Mouse (Mus musculus): ENCODE measurements around the gene Fbxo28. TPM values are rescaled to one million over a fixed set of nuclear protein-coding genes. Genes with fewer than 3 reads are reported as not detected.
A peak's percentile ranks its signal among the peaks of the same experiment; 100 is the strongest.

Gene Fbxo28
- polyA plus RNA-seq, 1 experiment from 2014 or later, result 18.3 TPM

GRCm38 (mm10) chr1:182358133-182358532 is 16.7 kb upstream of the Fbxo28 start:
- H3K9me3 ChIP-seq (replicated peaks; ENCODE audit: control insufficient read depth, low read length), result no peaks in the 10 kb centered on the region
- no peak overlapping the region for H3K27ac ChIP-seq (ENCODE audit: low read depth, low read length)
- no peak overlapping the region for H3K4me2 ChIP-seq
- no peak overlapping the region for H3K4me3 ChIP-seq (ENCODE audit: low read depth, low read length)
- ATAC-seq (replicated peaks; ENCODE audit: insufficient number of reproducible peaks, low FRiP score, low TSS enrichment), result no peak
- H3K27me3 ChIP-seq (ENCODE audit: control insufficient read depth, insufficient read depth, low read length), result no peaks in the 10 kb centered on the region
- no peaks in the 10 kb centered on the region; the same call in 1 of the 2 replicates for H3K4me1 ChIP-seq (ENCODE audit: control insufficient read depth, insufficient read depth, low read length)
- 78% methylated on average over 1 of the region's 1 CpGs for WGBS (ENCODE audit: insufficient replicate concordance)
- no peak overlapping the region for H3K9ac ChIP-seq (ENCODE audit: low read depth, low read length)
- H3K36me3 ChIP-seq (ENCODE audit: control insufficient read depth, insufficient read depth, low read length), result no peaks in the 10 kb centered on the region

GRCm38 (mm10) chr1:182354504-182355147 is 13.2 kb upstream of the Fbxo28 start:
- Histone ChIP-seq H3K27me3 (ENCODE audit: control insufficient read depth, insufficient read depth, low read length) (no peaks in the 10 kb centered on the region), H3K4me1 (ENCODE audit: control insufficient read depth, insufficient read depth, low read length) (no peaks in the 10 kb centered on the region; the same call in 1 of the 2 replicates), H3K9me3 (replicated peaks; ENCODE audit: control insufficient read depth, low read length) (no peaks in the 10 kb centered on the region), H3K27ac (ENCODE audit: low read depth, low read length) (no peak overlapping the region), H3K4me3 (ENCODE audit: low read depth, low read length) (no peak overlapping the region), H3K36me3 (ENCODE audit: control insufficient read depth, insufficient read depth, low read length) (no peaks in the 10 kb centered on the region), H3K4me2 (no peak overlapping the region), H3K9ac (ENCODE audit: low read depth, low read length) (no peak overlapping the region)
- WGBS (ENCODE audit: insufficient replicate concordance), result 81% methylated on average over 11 of the region's 11 CpGs
- no peak for ATAC-seq (replicated peaks; ENCODE audit: insufficient number of reproducible peaks, low FRiP score, low TSS enrichment)

GRCm38 (mm10) chr1:182349557-182349956 is 8.1 kb upstream of the Fbxo28 start:
- Histone ChIP-seq H3K4me2 (no peak overlapping the region), H3K27ac (ENCODE audit: low read depth, low read length) (no peak overlapping the region), H3K4me1 (ENCODE audit: control insufficient read depth, insufficient read depth, low read length) (peaks cover 4% of the 10 kb centered on the region; the same call in 1 of the 2 replicates), H3K36me3 (ENCODE audit: control insufficient read depth, insufficient read depth, low read length) (no peaks in the 10 kb centered on the region), H3K9me3 (replicated peaks; ENCODE audit: control insufficient read depth, low read length) (peaks cover 3% of the 10 kb centered on the region; the same call in 1 of the 2 replicates), H3K9ac (ENCODE audit: low read depth, low read length) (no peak overlapping the region), H3K27me3 (ENCODE audit: control insufficient read depth, insufficient read depth, low read length) (no peaks in the 10 kb centered on the region), H3K4me3 (ENCODE audit: low read depth, low read length) (no peak overlapping the region)
- no peak for ATAC-seq (replicated peaks; ENCODE audit: insufficient number of reproducible peaks, low FRiP score, low TSS enrichment)
- 56% methylated on average over 6 of the region's 6 CpGs for WGBS (ENCODE audit: insufficient replicate concordance)

- Histone ChIP-seq H3K27ac (ENCODE audit: low read depth, low read length) (no peak overlapping the region), H3K4me2 (no peak overlapping the region), H3K36me3 (ENCODE audit: control insufficient read depth, insufficient read depth, low read length) (no peaks in the 10 kb centered on the region), H3K9ac (ENCODE audit: low read depth, low read length) (no peak overlapping the region), H3K9me3 (replicated peaks; ENCODE audit: control insufficient read depth, low read length) (peaks cover 3% of the 10 kb centered on the region; the same call in 1 of the 2 replicates), H3K4me1 (ENCODE audit: control insufficient read depth, insufficient read depth, low read length) (peaks cover 4% of the 10 kb centered on the region; the same call in 1 of the 2 replicates), H3K27me3 (ENCODE audit: control insufficient read depth, insufficient read depth, low read length) (no peaks in the 10 kb centered on the region), H3K4me3 (ENCODE audit: low read depth, low read length) (no peak overlapping the region)
- WGBS (ENCODE audit: insufficient replicate concordance), result 39% methylated on average over 5 of the region's 5 CpGs
- ATAC-seq (replicated peaks; ENCODE audit: insufficient number of reproducible peaks, low FRiP score, low TSS enrichment), result no peak
Measured at GRCm38 (mm10) chr1:182346491-182346890, 5.1 kb upstream of the Fbxo28 start.

GRCm38 (mm10) chr1:182345857-182346256 is 4.4 kb upstream of the Fbxo28 start:
- 77% methylated on average over 2 of the region's 2 CpGs for WGBS (ENCODE audit: insufficient replicate concordance)
- no peak overlapping the region for H3K4me2 ChIP-seq
- ATAC-seq (replicated peaks; ENCODE audit: insufficient number of reproducible peaks, low FRiP score, low TSS enrichment), result no peak

GRCm38 (mm10) chr1:182341993-182342392 is 564 bp upstream of the Fbxo28 start:
- H3K4me1 ChIP-seq (ENCODE audit: control insufficient read depth, insufficient read depth, low read length), result peaks cover 20% of the 10 kb centered on the region
- peak overlapping the region; percentile 88 for H3K4me2 ChIP-seq
- 35% methylated on average over 6 of the region's 6 CpGs for WGBS (ENCODE audit: insufficient replicate concordance)
- no peaks in the 10 kb centered on the region for H3K36me3 ChIP-seq (ENCODE audit: control insufficient read depth, insufficient read depth, low read length)
- H3K4me3 ChIP-seq (ENCODE audit: low read depth, low read length), result peak overlapping the region; percentile 98
- H3K27ac ChIP-seq (ENCODE audit: low read depth, low read length), result no peak overlapping the region
- peak overlapping the region; percentile 97; the same call in 1 of the 2 replicates for H3K9ac ChIP-seq (ENCODE audit: low read depth, low read length)
- H3K27me3 ChIP-seq (ENCODE audit: control insufficient read depth, insufficient read depth, low read length), result no peaks in the 10 kb centered on the region
- ATAC-seq (replicated peaks; ENCODE audit: insufficient number of reproducible peaks, low FRiP score, low TSS enrichment), result no peak
- H3K9me3 ChIP-seq (replicated peaks; ENCODE audit: control insufficient read depth, low read length), result no peaks in the 10 kb centered on the region

More at GRCm38 (mm10) chr1:182345857-182346256, 4.4 kb upstream of the Fbxo28 start:
- Histone ChIP-seq H3K4me1 (ENCODE audit: control insufficient read depth, insufficient read depth, low read length) (peaks cover 4% of the 10 kb centered on the region; the same call in 1 of the 2 replicates), H3K27ac (ENCODE audit: low read depth, low read length) (no peak overlapping the region), H3K9me3 (replicated peaks; ENCODE audit: control insufficient read depth, low read length) (peaks cover 3% of the 10 kb centered on the region; the same call in 1 of the 2 replicates), H3K36me3 (ENCODE audit: control insufficient read depth, insufficient read depth, low read length) (no peaks in the 10 kb centered on the region), H3K9ac (ENCODE audit: low read depth, low read length) (no peak overlapping the region), H3K27me3 (ENCODE audit: control insufficient read depth, insufficient read depth, low read length) (no peaks in the 10 kb centered on the region), H3K4me3 (ENCODE audit: low read depth, low read length) (no peak overlapping the region)

- Histone ChIP-seq H3K4me1 (ENCODE audit: control insufficient read depth, insufficient read depth, low read length) (peaks cover 16% of the 10 kb centered on the region), H3K27ac (ENCODE audit: low read depth, low read length) (no peak overlapping the region), H3K9me3 (replicated peaks; ENCODE audit: control insufficient read depth, low read length) (no peaks in the 10 kb centered on the region), H3K27me3 (ENCODE audit: control insufficient read depth, insufficient read depth, low read length) (no peaks in the 10 kb centered on the region), H3K4me3 (ENCODE audit: low read depth, low read length) (peak overlapping the region; percentile 98), H3K4me2 (peak overlapping the region; percentile 88), H3K36me3 (ENCODE audit: control insufficient read depth, insufficient read depth, low read length) (no peaks in the 10 kb centered on the region), H3K9ac (ENCODE audit: low read depth, low read length) (peak overlapping the region; percentile 97)
- 35% methylated on average over 7 of the region's 7 CpGs for WGBS (ENCODE audit: insufficient replicate concordance)
- no peak for ATAC-seq (replicated peaks; ENCODE audit: insufficient number of reproducible peaks, low FRiP score, low TSS enrichment)
Measured at GRCm38 (mm10) chr1:182340281-182340680, 1.1 kb downstream of the Fbxo28 start.

- H3K4me3 ChIP-seq (ENCODE audit: low read depth, low read length), result no peak overlapping the region
- no peaks in the 10 kb centered on the region for H3K9me3 ChIP-seq (replicated peaks; ENCODE audit: control insufficient read depth, low read length)
- H3K27me3 ChIP-seq (ENCODE audit: control insufficient read depth, insufficient read depth, low read length), result no peaks in the 10 kb centered on the region
- no peak overlapping the region for H3K4me2 ChIP-seq
- 85% methylated on average over 7 of the region's 7 CpGs for WGBS (ENCODE audit: insufficient replicate concordance)
- H3K36me3 ChIP-seq (ENCODE audit: control insufficient read depth, insufficient read depth, low read length), result no peaks in the 10 kb centered on the region
- ATAC-seq (replicated peaks; ENCODE audit: insufficient number of reproducible peaks, low FRiP score, low TSS enrichment), result no peak
- H3K9ac ChIP-seq (ENCODE audit: low read depth, low read length), result no peak overlapping the region
- H3K27ac ChIP-seq (ENCODE audit: low read depth, low read length), result no peak overlapping the region
- H3K4me1 ChIP-seq (ENCODE audit: control insufficient read depth, insufficient read depth, low read length), result peaks cover 16% of the 10 kb centered on the region
Measured at GRCm38 (mm10) chr1:182338961-182339565, 2.4 kb downstream of the Fbxo28 start.
